Mouse (Mus musculus) embryo, embryonic 9.5 days (tissue): Measurements from ENCODE around the gene Irgm2.
"Not testable (repeated sequence)": the region's sequence is repeated elsewhere in the genome, so short reads cannot be mapped to it uniquely, and the experiment has no call there.

ENCODE experiments used
- DNase-seq: peaks from one replicate; pipeline ENCODE4 v3.0.0-alpha.2; 2017; ENCODE audit errors: extremely low spot score

The Irgm2 gene

DNA sequence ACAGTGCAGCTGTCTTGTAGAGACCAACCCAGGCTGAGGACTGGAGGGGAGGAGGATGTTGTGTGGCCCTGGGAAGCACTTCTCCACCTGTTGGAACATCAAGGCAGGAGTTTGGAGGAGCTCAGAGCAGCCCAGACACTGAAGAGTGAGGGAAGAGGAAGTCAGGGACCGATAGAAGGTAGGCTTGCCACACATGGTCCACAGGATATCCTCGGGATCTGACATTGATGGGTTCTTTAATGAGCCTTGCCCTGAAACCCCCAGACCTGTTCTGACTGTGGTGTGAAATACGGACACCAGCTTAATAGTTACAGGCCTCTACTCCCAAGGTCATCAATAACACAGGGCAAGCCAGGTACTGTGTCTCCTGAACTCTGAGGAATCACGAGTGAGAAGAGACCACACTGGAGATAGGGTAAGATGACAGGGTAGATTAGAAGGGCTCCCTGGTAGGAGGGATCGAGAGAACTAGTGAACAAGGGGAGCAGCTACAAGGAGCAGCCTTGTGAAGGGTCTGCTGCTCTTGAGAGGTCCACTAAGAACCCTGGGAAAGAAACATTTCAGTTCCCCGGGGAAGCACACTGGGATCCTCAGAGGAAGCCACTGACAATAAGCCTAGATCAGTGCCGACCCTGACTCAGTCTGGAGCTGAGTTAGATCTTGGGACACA is 14.4 kb downstream of the Irgm2 start:
- no peak for DNase-seq

DNA sequence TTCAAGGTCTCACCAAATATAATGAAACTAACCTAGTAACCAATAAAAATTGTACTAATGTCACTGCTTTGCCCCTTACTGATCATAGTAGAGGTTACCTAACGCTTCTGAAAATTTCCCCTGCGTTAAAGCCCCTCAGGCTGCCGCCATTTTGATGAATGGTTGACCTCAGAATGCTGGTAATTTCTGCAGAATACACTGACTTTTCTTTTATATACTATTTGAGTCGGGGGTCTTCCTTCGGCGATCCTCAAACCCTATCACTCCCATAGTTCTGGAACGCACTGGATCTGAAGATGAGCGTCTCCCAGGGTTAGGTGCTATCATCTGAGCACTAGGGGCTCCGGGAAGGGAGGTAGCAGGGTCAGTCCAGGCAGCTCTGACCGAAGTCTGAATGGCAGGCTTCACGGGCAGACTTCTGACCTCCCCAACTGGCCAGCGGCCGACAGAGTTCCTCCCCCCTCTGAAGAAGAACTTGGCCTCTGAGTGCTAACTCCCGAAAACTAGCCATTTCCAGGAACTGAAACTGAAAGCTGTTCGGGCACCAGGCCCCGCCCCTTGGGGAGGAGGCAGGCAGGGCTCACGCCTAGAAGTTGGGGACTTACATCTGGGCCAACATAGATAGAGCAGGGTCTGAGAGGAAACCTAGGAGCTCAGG is 15.1 kb downstream of the Irgm2 start:
- DNase-seq, result peak; percentile 25

DNA sequence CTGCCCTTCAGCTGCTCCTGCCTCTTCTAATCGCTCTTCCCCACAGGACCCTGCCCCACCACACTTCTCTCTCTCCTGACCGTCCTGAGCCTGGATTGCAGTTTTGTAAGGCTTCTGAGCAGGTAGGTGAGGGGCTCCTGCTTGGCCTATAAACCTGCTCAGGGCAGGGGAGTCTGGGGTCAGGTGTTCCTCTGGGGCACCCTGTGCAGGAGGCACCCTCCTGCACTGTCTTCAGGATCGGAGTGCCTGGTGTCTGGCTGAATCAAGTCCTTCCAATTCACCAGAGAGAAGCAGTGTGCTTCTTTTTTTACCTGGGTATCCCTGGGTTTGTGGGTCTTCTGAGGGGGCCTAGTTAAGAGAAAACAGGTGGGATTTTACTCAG is 15.6 kb downstream of the Irgm2 start:
- not testable (repeated sequence) for DNase-seq

DNA sequence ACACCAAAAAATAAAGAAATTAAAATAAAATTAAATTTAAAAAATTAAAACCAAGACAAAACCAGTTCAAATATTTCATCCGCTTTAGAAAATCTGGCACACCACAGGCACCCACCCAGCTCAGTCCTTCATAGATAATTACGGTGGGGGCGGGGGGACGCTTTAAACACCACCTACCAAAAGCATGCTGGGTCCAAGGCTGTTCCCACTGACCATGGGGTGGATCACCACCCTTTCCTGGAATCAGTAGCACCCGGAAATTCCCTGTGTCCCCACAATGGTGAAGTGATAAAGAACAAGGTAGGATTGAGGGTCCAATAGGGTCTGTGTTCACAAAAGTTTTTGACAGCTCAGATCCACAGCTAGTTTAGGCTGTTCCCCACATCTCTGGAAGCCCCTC is 16.4 kb downstream of the Irgm2 start:
- DNase-seq, result no peak

DNA sequence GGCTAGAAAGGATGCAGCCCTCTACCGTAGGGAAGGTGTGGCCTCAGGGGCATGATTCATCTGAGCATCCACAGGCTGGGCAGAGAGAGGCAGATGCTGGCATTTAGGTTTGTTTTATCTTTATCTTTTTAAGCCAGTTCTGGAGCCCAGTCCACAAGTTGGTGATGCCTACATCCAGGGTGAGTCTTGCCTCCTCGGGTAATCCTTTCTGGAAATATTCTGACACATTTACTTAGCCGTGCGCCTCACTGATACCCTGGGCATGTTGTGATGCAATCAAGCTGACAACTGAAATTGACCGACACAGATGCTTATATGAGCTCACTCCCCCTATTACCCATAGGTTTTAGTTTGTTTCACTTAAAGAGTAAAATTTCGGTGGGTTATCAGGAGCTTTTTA is 17.4 kb downstream of the Irgm2 start:
- DNase-seq, result no peak

DNA sequence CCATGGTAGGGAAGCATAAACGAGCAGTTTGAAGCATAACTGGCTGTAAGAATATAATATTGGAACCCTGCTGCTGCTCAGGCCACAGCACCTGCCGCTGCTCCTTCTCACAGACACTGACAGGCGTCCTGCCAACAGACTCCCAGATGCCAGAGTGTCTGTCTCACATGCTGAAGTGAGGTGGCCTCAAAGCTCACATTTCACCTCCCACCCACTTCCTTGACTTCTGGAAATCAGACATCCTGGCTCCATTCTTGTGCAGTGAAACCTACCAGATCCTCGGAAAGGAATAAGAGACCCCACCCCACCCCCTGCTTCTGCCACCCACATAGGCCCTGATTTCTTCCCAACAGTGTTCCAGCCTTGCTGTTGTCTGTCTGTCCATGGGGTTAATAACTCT is 24.3 kb downstream of the Irgm2 start:
- no peak for DNase-seq

DNA sequence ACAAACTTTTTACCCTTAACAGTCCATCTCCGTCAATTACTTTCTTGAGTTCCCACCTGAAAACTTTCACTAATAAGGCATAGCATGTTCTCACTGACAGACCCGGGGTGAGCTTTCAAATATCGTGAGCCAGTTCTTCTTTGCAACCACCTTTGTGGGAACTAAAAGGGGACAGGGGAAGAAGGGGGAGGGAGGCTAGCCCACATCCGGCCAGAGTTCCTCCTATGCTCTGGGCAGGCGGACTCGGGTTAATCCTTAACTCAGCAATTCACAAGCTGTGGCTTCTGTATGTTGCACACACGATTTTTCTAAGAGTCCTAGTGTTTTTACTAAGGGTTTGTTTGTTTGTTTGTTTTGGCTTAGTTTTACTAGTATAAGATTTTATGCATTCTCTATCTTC is 24.9 kb downstream of the Irgm2 start:
- no peak for DNase-seq

DNA sequence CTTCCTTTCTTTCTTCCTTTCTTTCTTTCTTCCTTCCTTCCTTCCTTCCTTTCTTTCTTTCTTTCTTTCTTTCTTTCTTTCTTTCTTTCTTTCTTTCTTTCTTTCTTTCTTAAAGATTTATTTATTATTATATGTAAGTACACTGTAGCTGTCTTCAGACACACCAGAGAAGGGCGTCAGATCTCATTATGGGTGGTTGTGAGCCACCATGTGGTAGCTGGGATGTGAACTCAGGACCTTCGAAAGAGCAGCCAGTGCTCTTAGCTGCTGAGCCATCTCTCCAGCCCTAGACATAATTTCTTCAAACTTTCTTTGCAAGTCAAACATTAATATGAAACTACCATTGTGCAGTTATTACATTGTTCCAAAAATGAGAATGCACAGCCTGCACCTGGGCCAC is 25.5 kb downstream of the Irgm2 start:
- DNase-seq, result not testable (repeated sequence)

DNA sequence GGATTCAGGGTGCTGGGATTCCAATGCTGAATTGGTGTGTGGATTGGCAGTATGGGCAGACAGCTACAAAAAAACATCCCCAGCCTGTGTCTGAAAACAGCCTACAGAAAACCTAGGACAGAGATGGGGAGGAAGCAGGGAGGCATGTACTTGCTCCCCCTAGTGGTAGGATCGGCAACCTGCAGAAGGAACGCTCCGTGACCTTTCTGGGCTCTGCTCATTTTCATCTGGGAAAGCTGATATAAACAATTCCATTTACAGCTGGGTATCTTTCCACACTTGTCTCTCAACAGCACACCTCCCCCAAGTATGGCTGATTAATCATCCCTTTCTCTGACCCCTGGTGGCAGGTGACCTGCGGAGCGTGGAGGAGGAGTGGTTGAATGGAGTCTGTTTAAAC is 26.2 kb downstream of the Irgm2 start:
- peak; percentile 82 for DNase-seq

DNA sequence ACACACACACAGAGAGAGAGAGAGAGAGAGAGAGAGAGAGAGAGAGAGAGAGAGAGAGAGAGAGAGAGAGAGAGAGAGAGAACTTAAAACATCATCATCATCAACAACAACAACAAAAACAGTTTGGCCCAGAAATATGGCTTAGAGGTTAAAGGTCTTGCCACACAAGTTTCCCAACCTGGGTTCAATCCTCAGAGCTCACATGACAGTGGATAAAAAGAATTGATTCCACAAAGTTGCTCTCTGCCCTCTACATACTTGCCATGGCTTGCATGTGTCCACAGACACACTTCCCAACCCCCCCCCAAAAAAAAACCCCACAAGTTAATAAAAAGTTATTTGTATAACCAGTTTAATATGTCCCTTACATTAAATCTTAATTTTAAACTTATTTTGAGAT is 27.0 kb downstream of the Irgm2 start:
- no peak for DNase-seq

DNA sequence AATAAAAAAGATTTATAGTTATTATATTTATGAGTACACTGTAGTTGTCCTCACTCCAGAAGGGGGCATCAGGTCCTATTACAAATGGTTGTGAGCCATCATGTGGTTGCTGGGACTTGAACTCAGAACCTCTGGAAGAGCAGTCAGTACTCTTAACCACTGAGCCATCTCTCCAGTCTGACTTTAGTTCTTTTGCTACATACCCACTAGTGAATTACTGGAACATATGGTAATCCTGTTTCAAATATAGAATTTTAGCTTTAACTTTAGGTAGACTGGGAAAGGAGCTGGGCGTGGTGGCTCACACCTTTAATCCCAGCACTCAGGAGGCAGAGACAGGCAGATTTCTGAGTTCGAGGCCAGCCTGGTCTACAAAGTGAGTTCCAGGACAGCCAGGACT is 28.6 kb downstream of the Irgm2 start:
- DNase-seq, result not testable (repeated sequence)

DNA sequence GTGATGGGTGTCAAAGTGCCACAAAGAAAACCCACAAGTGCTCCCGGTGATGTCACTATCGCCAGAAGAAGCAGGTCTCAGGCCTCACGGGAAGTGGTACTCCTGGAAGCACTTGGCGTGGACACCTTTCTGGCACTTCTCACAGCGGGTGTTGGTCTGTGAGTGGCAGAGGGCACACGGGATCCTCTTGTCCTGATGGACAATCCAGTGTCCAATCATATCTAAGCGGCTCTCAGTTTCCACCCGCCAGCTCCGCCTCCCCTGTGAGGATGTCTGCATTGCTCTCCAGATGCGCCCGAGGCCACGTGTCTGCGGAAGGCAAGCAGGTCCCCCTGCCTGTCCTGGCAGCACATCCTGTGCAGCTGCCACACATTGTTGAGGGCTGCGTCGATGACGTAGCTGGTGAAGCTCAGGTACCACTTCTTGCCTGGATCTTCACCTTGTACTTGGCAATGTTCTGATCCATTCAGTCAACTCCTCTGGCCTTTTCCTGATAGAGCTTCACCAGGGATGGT is 31.0 kb downstream of the Irgm2 start:
- no peak for DNase-seq

DNA sequence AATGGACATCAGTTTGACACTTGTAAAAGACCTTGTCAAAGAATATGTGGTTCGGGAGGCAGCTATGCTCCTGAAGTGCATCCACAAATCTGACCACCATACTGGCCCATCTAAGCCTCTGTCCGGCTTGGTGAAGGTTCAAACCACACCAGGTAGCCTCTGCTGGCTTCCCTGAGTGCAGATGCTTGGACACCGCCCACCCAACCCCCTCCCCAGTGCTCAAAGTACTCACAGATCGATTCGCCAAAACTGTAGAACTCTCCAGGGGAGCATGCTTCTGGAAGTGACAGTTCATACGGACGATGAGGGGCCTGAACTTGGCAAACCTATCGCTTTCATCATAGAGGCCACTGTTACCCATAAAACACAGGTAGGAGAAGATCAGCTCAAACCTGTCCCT is 31.7 kb downstream of the Irgm2 start:
- no peak for DNase-seq

DNA sequence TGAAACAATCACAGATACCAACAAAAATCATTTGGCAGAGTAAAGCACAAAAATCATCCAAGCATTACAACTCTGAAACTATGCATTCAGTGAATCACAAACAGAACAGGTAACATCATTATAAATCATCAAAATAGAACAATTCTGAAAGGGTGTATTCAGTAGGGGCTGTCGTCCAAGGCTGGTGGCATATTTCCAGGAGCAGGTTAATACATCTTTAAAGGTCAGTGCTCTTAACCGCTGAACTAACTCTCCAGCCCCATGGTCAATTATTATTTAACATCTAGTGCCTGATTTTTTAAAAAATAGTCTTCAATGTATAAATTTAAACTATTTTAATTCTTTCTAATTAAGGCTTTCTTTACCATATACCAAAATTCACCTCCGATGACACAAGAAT is 35.1 kb downstream of the Irgm2 start:
- DNase-seq, result not testable (repeated sequence)

DNA sequence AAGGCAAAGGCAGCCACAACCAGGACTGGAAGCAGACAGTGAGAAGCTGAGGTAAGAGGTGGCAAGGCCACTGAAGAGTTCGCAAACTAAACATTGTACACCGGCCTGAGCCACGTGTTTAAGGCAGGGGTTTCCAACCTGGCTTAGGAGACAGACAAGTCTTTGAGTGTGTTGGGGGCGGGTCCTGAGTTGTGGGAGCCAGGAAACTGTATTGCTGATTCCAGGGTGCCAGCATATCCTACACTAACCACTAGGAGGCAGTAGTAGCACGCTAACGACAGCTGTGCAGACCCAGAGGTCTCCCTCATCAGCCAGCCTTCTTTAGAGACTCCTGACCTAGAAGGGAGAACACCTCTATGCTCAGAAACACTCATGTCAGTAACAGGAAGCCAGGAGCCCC is 35.7 kb downstream of the Irgm2 start:
- DNase-seq, result peak; percentile 69

DNA sequence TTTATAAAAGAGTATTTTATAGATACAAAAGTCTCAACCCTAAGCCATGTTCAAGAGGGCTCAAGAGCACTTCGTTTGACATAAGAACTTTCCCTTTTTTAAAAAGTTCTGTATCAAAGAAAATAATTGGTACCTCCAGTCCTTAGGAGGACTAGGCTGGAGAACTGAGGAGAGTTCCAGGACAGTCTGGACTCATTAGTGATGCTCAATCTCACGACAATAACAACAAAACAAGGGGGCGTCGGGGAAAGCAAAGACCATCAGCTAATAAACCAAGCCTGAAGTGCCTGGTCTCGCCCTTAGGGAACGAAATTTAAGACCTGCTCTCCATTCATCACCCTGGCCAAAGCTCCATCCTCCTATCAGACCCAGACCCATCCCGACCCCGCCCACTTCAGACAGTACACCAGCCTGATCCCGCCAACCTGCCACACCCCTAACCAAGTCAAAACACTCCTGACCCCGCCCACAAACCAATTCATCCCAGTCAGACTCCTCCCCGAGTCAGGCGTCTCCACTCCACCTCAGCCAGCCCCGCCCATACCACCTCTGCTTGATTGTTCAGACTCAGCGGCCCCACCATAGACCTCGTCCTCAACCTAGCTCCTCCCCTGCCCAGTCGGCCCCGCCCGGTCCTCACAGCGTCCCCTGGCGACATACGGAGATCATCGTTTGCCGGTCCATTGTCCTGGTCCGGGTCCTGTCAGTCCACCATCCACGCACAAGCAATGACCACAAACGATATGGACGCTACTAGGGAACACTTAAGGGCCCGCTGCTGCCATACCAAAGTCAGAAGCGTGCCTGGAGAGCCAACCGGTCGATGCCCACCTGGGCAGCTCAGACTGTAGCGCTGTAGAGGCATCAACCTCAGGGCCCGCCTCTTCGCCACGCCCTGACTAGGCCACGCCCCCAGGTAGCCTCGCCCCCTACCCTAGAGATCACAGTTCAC is 39.7 kb downstream of the Irgm2 start:
- DNase-seq, result peak; percentile 90

DNA sequence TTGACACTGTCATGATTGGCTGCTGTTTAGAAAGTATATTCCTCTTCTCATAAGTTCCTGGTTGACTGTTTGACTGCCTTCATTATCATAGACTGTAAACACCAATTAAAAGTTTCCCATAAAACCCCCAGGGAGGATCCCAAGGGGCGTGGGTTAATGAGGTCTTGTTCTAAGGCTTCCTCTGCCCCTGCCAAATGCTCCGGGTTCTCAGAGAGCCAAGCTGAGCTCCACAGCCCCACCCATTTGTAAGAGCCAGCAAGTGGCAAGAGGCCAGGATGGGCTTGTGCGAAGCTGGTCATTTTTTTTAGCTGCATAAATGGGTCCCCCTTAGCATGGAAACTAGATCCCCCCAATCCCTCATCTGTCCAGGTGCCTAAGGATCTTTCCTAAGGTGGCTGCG is 47.9 kb downstream of the Irgm2 start:
- no peak for DNase-seq

DNA sequence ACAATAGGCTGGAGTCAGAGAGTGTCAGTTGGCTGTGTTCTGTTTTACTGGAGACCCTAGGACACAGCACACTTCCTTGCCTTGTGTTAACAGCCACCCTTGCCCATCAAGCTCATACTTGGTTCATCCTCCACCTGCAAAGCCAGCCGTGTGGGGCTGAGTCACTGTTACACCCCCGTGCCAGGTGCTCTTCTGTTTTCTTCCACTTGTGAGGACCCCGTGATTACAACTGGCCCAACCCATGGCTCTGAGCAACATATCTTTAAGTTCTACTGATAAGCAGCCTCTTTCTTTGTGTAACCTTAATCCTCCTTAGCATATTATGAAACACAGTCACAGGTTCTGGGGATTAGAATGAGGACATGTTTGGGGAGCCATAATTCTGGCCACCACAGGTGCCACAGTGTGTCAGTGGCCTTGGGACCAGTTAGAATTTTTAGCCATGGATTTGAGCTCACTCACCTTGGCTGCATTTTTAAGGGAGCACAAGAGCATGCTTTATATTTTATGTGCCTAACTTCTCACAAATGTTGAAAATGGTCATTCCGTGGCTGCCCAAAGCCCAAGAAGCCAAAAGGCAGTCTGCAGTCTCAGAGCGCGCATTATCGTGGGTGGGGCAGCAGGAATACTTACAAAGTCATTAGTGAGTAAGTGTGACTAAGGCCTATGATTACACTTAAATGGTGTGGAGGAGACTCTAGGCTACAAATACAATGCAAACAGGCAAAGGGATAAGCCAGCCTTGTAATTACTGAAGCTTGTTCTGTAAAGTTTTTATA is 50.0 kb downstream of the Irgm2 start:
- no peak for DNase-seq

DNA sequence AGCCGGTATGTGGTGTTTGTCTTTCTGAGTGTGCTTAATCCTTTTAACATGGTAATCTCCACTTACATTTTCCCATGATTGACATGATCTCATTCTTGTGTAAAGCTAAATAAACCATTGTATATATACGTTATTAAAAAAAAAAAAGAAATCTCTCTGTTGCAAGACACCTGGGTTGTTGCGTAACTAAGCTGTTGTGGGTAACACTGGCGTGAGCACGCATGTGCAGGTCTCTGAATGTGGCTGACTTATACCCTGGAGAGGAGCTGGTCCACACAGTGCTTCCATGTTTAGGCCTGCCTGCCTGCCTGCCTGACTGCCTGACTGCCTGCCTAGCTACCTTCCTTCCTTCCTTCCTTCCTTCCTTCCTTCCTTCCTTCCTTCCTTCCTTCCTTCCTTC is 51.1 kb downstream of the Irgm2 start:
- no peak for DNase-seq

DNA sequence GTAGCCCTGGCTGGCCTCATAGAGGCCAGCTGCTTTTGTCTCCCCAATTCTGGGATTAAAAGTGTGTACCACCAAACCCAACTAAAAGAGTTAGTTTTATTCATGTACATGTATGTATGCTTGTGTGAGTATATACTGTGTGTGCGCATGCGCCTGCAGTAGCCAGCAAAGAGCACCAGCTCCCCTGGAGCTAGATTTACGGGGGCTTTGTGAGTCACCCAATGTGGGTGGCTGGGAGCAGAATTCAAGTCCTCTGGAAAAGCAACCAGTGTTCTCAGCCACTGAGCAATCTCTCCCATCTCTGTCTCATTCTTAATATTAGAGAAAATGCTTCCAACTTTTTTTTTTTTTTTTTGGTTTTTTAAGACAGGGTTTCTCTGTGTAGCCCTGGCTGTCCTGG is 55.0 kb downstream of the Irgm2 start:
- DNase-seq, result no peak

DNA sequence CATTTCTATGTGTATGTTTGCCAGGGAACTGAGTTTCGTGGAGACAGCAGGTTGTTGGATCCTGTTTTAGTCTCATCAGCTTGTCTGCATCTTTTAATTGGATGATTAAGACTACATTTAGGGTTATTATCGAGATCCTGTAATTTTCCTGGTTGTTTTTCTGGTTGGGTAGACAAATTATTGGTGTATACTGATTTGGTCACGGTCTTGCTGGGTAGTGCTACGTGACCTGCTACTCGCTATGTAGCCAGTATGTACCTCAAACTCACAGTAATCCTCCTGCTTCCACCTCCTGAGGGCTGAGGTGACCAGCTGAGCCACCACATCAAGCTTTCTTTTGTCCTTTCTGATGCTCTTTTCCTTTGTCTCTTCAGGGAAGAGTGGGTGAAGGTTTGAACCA is 58.4 kb downstream of the Irgm2 start:
- no peak for DNase-seq

DNA sequence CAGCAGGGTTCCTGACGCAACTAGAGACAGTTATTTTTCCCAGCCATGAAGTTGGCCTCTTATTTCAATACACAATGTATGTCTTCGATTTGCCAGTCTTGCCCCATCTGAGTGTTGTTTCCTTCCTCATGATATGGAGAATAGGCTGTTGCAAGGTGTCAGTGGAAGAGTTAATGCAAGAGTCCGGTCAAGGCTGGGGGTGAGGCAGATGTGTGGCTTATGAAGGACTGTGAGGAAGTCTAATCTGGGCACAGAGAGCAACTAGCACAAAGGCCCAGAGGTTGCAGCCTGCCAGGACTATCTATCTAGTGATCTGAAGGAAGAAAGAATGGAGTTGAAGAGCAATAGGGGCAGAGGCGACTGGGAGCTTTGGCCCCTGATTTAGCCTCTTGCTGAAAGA is 60.7 kb downstream of the Irgm2 start:
- no peak for DNase-seq
